Mouse (Mus musculus) liver, embryonic 13.5 days (tissue): Measurements from ENCODE around the gene Sh2b2. TPM values are rescaled to one million over a fixed set of nuclear protein-coding genes. Genes with fewer than 3 reads are reported as not detected.
A peak's percentile ranks its signal among the peaks of the same experiment; 100 is the strongest.

Experiments used
- ATAC-seq: fragments of 200-750 bp; cut with Nextera tagmentation; 2 replicates; pipeline ENCODE4 v1.8.0; 2017; ENCODE audit warnings: low read depth, mild to moderate bottlenecking, moderate number of reproducible peaks, moderate library complexity
- DNase-seq: peaks from one replicate; pipeline ENCODE4 v3.0.0; 2022
- H3K27ac ChIP-seq: fragments of 300-500 bp; sonication (generic); 2 replicates; pipeline ENCODE4 v1.5.1; 2015; ENCODE audit warnings: moderate library complexity, mild to moderate bottlenecking, inconsistent platforms
- H3K27me3 ChIP-seq: fragments of 300-500 bp; sonication (generic); 2 replicates; pipeline ENCODE4 v1.6.1; 2015; ENCODE audit warnings: mild to moderate bottlenecking, inconsistent platforms
- H3K36me3 ChIP-seq: fragments of 300-500 bp; sonication (generic); 2 replicates; pipeline ENCODE4 v1.6.1; 2015; ENCODE audit warnings: mild to moderate bottlenecking, inconsistent platforms
- H3K4me1 ChIP-seq: fragments of 300-500 bp; sonication (generic); replicated peaks from 2 replicates; pipeline ENCODE4 v1.6.1; 2015; ENCODE audit warnings: inconsistent platforms
- H3K4me2 ChIP-seq: fragments of 300-500 bp; sonication (generic); 2 replicates; pipeline ENCODE4 v1.6.1; 2015; ENCODE audit warnings: inconsistent platforms, mild to moderate bottlenecking, moderate library complexity
- H3K4me3 ChIP-seq: fragments of 300-500 bp; sonication (generic); replicated peaks from 2 replicates; pipeline ENCODE4 v1.5.1; 2015; ENCODE audit warnings: mild to moderate bottlenecking, inconsistent platforms
- H3K9ac ChIP-seq: fragments of 300-500 bp; sonication (generic); 2 replicates; pipeline ENCODE4 v1.6.1; 2015; ENCODE audit warnings: mild to moderate bottlenecking, inconsistent platforms
- H3K9me3 ChIP-seq: fragments of 300-500 bp; sonication (generic); replicated peaks from 2 replicates; pipeline ENCODE4 v1.6.1; 2016; ENCODE audit warnings: inconsistent platforms
- WGBS: fragments of 180-500 bp; shearing (Covaris S2); methylation state at CpG from one replicate; pipeline ENCODE4 v1.1.7; 2015; ENCODE audit not compliant: insufficient replicate concordance; 5-methylcytosine and 5-hydroxymethylcytosine counted together
- polyA plus RNA-seq: library from polyadenylated mRNA; unstranded; fragments of >200 nt; fragmentation: Nextera tagmentation; extraction: Ambion mirVana; gene quantifications from 2 replicates; pipeline ENCODE4 v1.2.1, GENCODE M21; 2015

The Sh2b2 gene
- polyA plus RNA-seq = 1.4 and 1.7 TPM in 2 replicates

GRCm38 (mm10) chr5:136246452-136246838, at the start of gene Sh2b2:
Gene Sh2b2, minus strand, starts transcription at chr5:136246556.
- Histone ChIP-seq H3K9me3 (no peaks in the 10 kb centered on the region), H3K27me3 (peaks cover 37% of the 10 kb centered on the region), H3K4me3 (peak within 1 kb of the TSS; percentile 66), H3K9ac (no peak within 1 kb of the TSS), H3K4me2 (peak within 1 kb of the TSS; percentile 77), H3K36me3 (no peaks in the 10 kb centered on the region), H3K27ac (peak within 1 kb of the TSS; percentile 63), H3K4me1 (peaks cover 28% of the 10 kb centered on the region)
- ATAC-seq (no peak), DNase-seq (no peak)
- 34% methylated on average over 2 of the region's 2 CpGs for WGBS

DNA sequence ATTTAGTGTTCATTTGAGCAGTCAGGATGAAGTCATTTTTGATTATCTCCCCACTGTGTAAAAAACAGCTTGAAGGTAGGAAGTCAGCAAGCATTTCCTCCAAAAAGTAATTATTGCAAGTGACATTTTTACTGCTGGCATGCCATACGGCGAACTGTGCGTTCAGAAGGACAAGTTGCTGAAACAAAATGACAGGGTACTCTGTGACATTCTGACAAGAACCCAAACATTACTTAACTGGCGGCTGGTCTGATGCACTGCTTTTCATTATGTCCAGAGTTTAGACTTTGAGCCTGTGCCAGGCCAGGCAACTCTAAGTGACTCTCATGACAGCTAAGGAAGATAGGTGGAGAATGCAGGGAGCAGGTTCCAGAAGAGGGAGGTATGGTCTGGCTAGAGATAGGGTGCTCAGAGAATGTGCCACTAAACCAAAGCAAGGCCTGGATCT, 46.6 kb upstream of the Sh2b2 start:
- Histone ChIP-seq H3K4me2 (no peak overlapping the region), H3K27me3 (no peaks in the 10 kb centered on the region), H3K36me3 (peaks cover 3% of the 10 kb centered on the region; the same call in 1 of the 2 replicates), H3K9me3 (no peaks in the 10 kb centered on the region), H3K9ac (no peak overlapping the region), H3K4me1 (no peaks in the 10 kb centered on the region), H3K4me3 (no peak overlapping the region), H3K27ac (no peak overlapping the region)
- no peak for ATAC-seq
- no peak for DNase-seq
- WGBS = 78% methylated on average over 4 of the region's 4 CpGs

GRCm38 (mm10) chr5:136292361-136292760, 46.0 kb upstream of the Sh2b2 start:
- Histone ChIP-seq H3K9me3 (no peaks in the 10 kb centered on the region), H3K4me3 (no peak overlapping the region), H3K36me3 (peaks cover 3% of the 10 kb centered on the region; the same call in 1 of the 2 replicates), H3K4me2 (no peak overlapping the region), H3K27ac (no peak overlapping the region), H3K4me1 (no peaks in the 10 kb centered on the region), H3K9ac (no peak overlapping the region), H3K27me3 (no peaks in the 10 kb centered on the region)
- no peak for ATAC-seq
- DNase-seq = no peak
- WGBS = 73% methylated on average over 2 of the region's 2 CpGs

GRCm38 (mm10) chr5:136291562-136291961, 45.2 kb upstream of the Sh2b2 start:
- H3K9me3 ChIP-seq = no peaks in the 10 kb centered on the region
- ATAC-seq (no peak), DNase-seq (no peak)
- H3K4me3 ChIP-seq = no peak overlapping the region
- H3K27me3 ChIP-seq = no peaks in the 10 kb centered on the region
- no peak overlapping the region for H3K9ac ChIP-seq
- no peak overlapping the region for H3K27ac ChIP-seq
- no peak overlapping the region for H3K4me2 ChIP-seq
- WGBS = 73% methylated on average over 2 of the region's 2 CpGs
- H3K36me3 ChIP-seq = peaks cover 5% of the 10 kb centered on the region; the same call in 1 of the 2 replicates
- no peaks in the 10 kb centered on the region for H3K4me1 ChIP-seq

GRCm38 (mm10) chr5:136289776-136290175, 43.4 kb upstream of the Sh2b2 start:
- WGBS = 65% methylated on average over 3 of the region's 3 CpGs
- H3K27ac ChIP-seq = no peak overlapping the region
- H3K9ac ChIP-seq = no peak overlapping the region
- no peaks in the 10 kb centered on the region for H3K9me3 ChIP-seq
- H3K36me3 ChIP-seq = peaks cover 13% of the 10 kb centered on the region; the same call in 1 of the 2 replicates
- H3K27me3 ChIP-seq = no peaks in the 10 kb centered on the region
- ATAC-seq (no peak), DNase-seq (no peak)
- H3K4me2 ChIP-seq = no peak overlapping the region
- H3K4me3 ChIP-seq = no peak overlapping the region
- H3K4me1 ChIP-seq = no peaks in the 10 kb centered on the region

GRCm38 (mm10) chr5:136288351-136289081, 42.2 kb upstream of the Sh2b2 start:
- H3K27me3 ChIP-seq = no peaks in the 10 kb centered on the region
- H3K36me3 ChIP-seq = peaks cover 19% of the 10 kb centered on the region; the same call in 1 of the 2 replicates
- no peak overlapping the region for H3K4me2 ChIP-seq
- H3K4me3 ChIP-seq = no peak overlapping the region
- no peaks in the 10 kb centered on the region for H3K4me1 ChIP-seq
- H3K9me3 ChIP-seq = no peaks in the 10 kb centered on the region
- 68% methylated on average over 6 of the region's 6 CpGs for WGBS
- no peak overlapping the region for H3K9ac ChIP-seq
- no peak for DNase-seq
- H3K27ac ChIP-seq = no peak overlapping the region
- ATAC-seq = no peak

GRCm38 (mm10) chr5:136286566-136286965, 40.2 kb upstream of the Sh2b2 start:
- Histone ChIP-seq H3K9me3 (no peaks in the 10 kb centered on the region), H3K4me1 (no peaks in the 10 kb centered on the region), H3K27me3 (no peaks in the 10 kb centered on the region), H3K9ac (no peak overlapping the region), H3K4me2 (no peak overlapping the region), H3K27ac (no peak overlapping the region), H3K36me3 (peaks cover 31% of the 10 kb centered on the region), H3K4me3 (no peak overlapping the region)
- DNase-seq = no peak
- 69% methylated on average over 6 of the region's 6 CpGs for WGBS
- no peak for ATAC-seq

DNA sequence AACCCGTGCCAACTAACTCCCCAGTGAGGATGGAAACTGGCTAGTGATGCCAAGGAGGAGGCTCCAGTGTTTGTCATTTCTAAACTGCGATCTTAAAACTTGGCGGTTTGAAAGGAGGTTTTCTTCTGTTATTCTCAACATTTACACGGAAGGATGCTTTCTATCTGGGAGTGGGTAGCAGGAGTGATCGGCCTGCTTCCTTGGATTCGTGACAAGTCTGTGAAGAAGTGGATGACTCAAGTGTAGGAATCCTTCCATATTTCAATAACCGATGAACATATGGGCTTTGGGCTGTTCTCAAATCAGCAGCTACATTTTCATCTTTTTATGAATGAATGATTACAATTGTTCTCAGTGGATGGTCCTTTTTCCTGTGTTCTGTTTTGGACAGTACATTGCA, 38.8 kb upstream of the Sh2b2 start:
- DNase-seq = no peak
- no peak for ATAC-seq
- Histone ChIP-seq H3K9me3 (no peaks in the 10 kb centered on the region), H3K4me2 (no peak overlapping the region), H3K4me3 (no peak overlapping the region), H3K27me3 (no peaks in the 10 kb centered on the region), H3K4me1 (no peaks in the 10 kb centered on the region), H3K36me3 (peaks cover 33% of the 10 kb centered on the region), H3K9ac (no peak overlapping the region), H3K27ac (no peak overlapping the region)
- WGBS = 78% methylated on average over 7 of the region's 7 CpGs

DNA sequence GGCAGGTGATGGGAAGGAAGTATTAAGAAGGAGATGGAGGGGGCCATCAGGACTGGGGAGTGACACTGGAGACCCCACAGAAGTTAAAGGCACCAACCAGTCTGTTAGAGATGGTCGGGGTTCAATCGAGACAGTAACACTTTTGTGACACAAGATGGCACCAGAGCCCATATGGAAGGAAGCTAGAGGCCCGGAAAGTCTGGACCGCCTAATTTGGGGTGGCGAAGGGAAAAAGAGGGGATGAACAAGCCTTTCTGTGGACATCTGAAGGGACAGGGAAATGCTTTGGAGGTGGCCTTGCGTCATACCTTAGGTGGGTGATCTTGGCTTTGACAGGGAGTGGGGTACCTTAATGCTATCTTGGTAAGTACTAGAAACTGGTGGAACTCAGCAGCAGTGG, 35.0 kb upstream of the Sh2b2 start:
- no peak for DNase-seq
- peaks cover 54% of the 10 kb centered on the region for H3K36me3 ChIP-seq
- H3K9me3 ChIP-seq = no peaks in the 10 kb centered on the region
- no peak for ATAC-seq
- H3K27ac ChIP-seq = no peak overlapping the region
- no peak overlapping the region for H3K4me3 ChIP-seq
- H3K4me2 ChIP-seq = no peak overlapping the region
- no peak overlapping the region for H3K9ac ChIP-seq
- H3K4me1 ChIP-seq = no peaks in the 10 kb centered on the region
- H3K27me3 ChIP-seq = no peaks in the 10 kb centered on the region
- WGBS = 62% methylated on average over 6 of the region's 6 CpGs

- DNase-seq = no peak
- Histone ChIP-seq H3K27ac (no peak overlapping the region), H3K27me3 (no peaks in the 10 kb centered on the region), H3K4me2 (no peak overlapping the region), H3K4me1 (no peaks in the 10 kb centered on the region), H3K9me3 (no peaks in the 10 kb centered on the region), H3K4me3 (no peak overlapping the region), H3K9ac (no peak overlapping the region), H3K36me3 (peaks cover 48% of the 10 kb centered on the region)
- ATAC-seq = no peak
- 91% methylated on average over 43 of the region's 43 CpGs for whole genome bisulfite sequencing
Observed at GRCm38 (mm10) chr5:136274739-136275138, 28.4 kb upstream of the Sh2b2 start.

- no peak overlapping the region for H3K4me2 ChIP-seq
- no peaks in the 10 kb centered on the region for H3K9me3 ChIP-seq
- H3K27me3 ChIP-seq = no peaks in the 10 kb centered on the region
- 71% methylated on average over 4 of the region's 4 CpGs for WGBS
- ATAC-seq (no peak), DNase-seq (no peak)
- H3K4me3 ChIP-seq = no peak overlapping the region
- no peaks in the 10 kb centered on the region for H3K4me1 ChIP-seq
- no peak overlapping the region for H3K9ac ChIP-seq
- no peak overlapping the region for H3K27ac ChIP-seq
- peaks cover 14% of the 10 kb centered on the region for H3K36me3 ChIP-seq
Observed at GRCm38 (mm10) chr5:136269937-136270336, 23.6 kb upstream of the Sh2b2 start.

- Histone ChIP-seq H3K4me2 (no peak overlapping the region), H3K4me3 (no peak overlapping the region), H3K36me3 (no peaks in the 10 kb centered on the region), H3K4me1 (no peaks in the 10 kb centered on the region), H3K27me3 (no peaks in the 10 kb centered on the region), H3K27ac (no peak overlapping the region), H3K9me3 (no peaks in the 10 kb centered on the region), H3K9ac (no peak overlapping the region)
- WGBS = 70% methylated on average over 7 of the region's 7 CpGs
- ATAC-seq (no peak), DNase-seq (no peak)
Observed at GRCm38 (mm10) chr5:136266077-136266476, 19.7 kb upstream of the Sh2b2 start.
